Mouse (Mus musculus): Measurements from ENCODE around the gene Naa20.

The Naa20 gene

GRCm38 (mm10) chr2:145948402-145948954 lies 46.6 kb downstream of the Naa20 start:
- no peak for DNase-seq (ENCODE audit: extremely low read depth, low read depth, low spot score)

DNA sequence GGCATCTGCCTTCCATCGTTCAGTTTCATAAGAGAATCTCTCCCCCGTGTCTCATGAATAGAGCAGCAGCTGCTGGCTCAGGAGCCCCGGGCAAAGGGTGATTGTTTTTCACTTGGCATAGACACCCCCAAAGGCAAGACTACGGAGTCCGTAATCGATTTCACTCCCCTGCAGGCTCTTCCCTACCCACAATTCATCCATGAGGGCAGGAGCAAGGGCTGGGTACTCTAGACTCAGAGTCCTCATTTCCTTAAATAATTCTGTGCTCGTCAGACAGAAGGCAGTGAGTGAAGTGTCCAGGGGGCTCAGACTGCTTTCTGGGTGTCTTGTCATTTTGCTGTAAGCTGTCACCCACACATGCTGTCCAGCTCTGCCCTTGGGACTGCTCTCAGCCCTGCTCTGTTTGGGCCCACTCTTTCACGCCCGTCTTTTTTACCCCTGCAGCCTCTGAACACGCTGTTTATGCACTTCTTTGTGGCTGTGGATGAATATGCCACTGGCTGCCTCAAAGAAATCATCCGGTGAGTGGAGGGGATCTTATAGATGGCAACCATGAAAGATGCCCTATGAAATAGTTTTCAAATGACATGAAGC lies 47.7 kb downstream of the Naa20 start:
- DNase-seq (ENCODE audit: extremely low read depth, low read depth, low spot score): no peak

GRCm38 (mm10) chr2:145950239-145950638 lies 48.3 kb downstream of the Naa20 start:
- no peak for DNase-seq (ENCODE audit: extremely low read depth, low read depth, low spot score)

DNA sequence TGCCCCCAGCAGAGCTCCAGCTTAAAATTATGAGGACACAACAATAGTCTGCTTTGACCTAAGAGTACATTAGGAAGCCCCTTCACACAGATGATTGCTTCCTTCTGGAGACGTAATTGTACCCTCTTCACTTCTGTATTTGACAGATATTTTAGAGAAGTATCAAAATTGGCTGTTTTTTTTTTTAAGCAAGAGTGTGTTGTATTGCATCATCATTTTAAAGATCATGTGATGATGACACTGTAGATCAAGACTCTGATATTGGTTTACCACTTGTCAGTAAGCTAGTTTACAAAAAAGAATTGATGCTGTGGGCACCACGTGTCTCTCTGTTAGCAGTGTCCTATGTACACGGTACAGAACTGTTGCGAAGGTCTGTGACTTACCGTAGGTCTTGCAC lies 50.8 kb downstream of the Naa20 start:
- no peak for DNase-seq (ENCODE audit: extremely low read depth, low read depth, low spot score)

DNA sequence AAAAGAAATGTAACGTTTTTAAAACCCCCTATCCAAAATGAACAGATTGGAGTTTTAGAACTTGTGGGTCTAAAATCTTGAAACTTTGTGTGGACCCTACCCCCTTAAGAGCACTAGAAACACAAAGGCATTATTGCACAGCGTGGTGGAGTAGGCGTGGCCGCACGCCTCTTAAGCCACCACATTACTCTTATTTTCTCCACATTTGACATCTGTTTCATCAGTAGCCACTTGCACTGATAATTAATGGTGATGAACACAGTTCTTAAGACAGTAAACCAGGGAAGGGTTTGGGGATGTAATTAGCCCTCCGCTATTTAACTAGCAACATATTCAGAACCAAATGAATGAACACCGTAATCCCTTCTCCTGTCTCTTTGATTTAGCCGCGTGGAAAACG lies 53.9 kb downstream of the Naa20 start:
- DNase-seq (ENCODE audit: extremely low read depth, low read depth, low spot score): no peak

- no peak for DNase-seq (ENCODE audit: extremely low read depth, low read depth, low spot score)
Measured at GRCm38 (mm10) chr2:145956318-145956717, 54.4 kb downstream of the Naa20 start.

DNA sequence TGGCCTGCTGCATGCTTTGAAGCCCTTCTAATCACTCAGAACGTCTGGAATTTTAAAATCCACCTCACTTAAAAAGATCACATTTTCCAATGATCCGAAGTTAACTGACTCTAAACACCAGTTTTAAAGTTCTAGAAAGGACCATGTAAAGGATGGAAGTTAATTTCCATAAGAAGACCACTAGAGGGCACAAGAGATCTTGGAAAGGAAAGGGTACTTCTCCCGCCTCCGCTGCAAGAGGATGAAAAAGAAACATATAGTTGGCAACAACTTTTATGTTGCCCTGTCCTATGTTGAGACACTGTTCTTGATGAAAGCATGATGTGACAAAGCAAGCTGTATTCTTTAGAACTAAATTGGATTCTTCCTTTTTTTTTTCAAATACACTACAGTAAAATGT lies 55.6 kb downstream of the Naa20 start:
- DNase-seq (ENCODE audit: extremely low read depth, low read depth, low spot score): no peak

- no peak for DNase-seq (ENCODE audit: extremely low read depth, low read depth, low spot score)
Measured at GRCm38 (mm10) chr2:145958097-145958496, 56.2 kb downstream of the Naa20 start.

DNA sequence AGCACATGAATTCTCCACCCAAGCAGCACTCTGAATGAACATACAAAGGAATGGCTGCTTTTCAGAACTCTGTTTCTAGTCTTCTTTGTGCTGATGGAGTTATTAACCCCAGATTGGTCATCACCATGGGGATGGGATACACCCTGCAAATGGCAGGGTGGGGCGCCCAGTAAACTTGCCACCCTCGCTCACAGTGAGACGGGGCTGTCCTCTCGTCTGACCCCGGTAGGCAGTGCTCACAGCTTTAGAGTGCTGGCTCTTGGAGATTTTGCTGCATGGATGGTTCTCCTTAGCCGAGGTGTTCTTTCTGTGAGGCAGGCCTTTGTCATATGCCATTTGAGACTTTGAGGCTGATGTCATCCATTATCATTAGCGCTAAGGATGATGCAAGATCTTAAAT lies 56.7 kb downstream of the Naa20 start:
- no peak for DNase-seq (ENCODE audit: extremely low read depth, low read depth, low spot score)

DNA sequence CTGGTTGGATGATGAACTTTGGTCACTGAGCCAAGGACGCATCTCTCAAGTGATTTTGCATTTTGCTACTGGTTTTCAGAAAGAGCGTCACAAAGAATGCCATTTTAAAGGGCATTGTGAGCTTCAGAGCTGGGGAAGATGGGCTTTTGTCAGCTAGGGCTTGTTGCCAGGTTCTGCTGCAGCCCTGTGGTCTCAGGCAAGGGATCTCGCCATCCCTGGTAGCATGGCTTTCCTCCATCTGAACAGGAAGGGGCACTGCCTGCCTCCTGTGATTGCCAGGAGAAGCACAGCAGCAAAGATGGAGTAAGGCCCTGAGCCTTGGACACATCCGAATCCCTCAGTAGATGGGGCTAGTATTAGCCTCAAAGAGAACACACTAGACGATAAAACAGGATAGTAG lies 60.0 kb downstream of the Naa20 start:
- no peak for DNase-seq (ENCODE audit: extremely low read depth, low read depth, low spot score)
